Comparison of ENCODE assay signal across 9 mouse cellular contexts in the genomic region with DNA sequence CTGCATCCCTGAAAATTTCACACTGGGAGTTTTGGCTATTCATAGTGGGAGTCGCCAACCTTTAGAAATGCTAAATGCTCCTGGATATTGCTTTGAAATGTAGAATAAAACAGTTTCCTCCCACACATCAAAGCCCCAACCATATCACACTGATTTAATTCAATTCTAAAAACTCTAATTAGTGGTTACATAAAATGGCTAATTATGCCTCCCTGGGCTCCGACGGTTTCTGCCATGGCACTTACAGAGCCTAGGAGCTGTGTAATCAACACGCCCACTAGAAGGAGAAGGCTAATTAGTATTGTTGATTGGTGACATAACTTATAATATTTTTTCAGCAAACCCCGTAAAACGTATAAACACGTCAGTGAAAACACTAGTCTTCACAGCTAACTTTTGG. TPM values are rescaled to one million over a fixed set of nuclear protein-coding genes. Genes with fewer than 3 reads are reported as not detected.
A peak's percentile ranks its signal among the peaks of the same experiment; 100 is the strongest.
DNase-seq lines count a peak whose midpoint lies in the region; ATAC-seq and TF ChIP-seq lines count a peak whose summit lies in the region.
"Had no signal": no experiment of that assay in that cellular context is flagged by ENCODE, and none has a peak within 500 bp of the region (broad histone marks: within the 10 kb centered on the region; RNA-seq: fewer than 3 reads in every experiment).

No protein-coding gene starts in this region.

- peak overlapping the region; percentile 82 for H3K4me2 ChIP-seq in kidney, embryonic 14.5 days (replicated peaks; ENCODE audit: low read depth, low read length)
- peak overlapping the region; percentile 91 for H3K4me2 ChIP-seq in embryonic facial prominence, embryonic 11.5 days (ENCODE audit: low read depth, low read length)
- peak overlapping the region; percentile 98 for H3K4me2 ChIP-seq in hindbrain, postnatal 0 days (ENCODE audit: low read depth, low read length)
- H3K4me2 ChIP-seq in midbrain, embryonic 16.5 days (ENCODE audit: low read length) = peak overlapping the region; percentile 99

- H3K4me1 ChIP-seq in kidney, embryonic 14.5 days (ENCODE audit: control insufficient read depth, insufficient read depth, low read length) = peaks cover 27% of the 10 kb centered on the region
- peaks cover 5% of the 10 kb centered on the region for H3K4me1 ChIP-seq in embryonic facial prominence, embryonic 11.5 days (ENCODE audit: control insufficient read depth, insufficient read depth, low read length)
- peaks cover 4% of the 10 kb centered on the region; the same call in 1 of the 2 replicates for H3K4me1 ChIP-seq in hindbrain, postnatal 0 days (ENCODE audit: insufficient read depth, low read length)
- peaks cover 25% of the 10 kb centered on the region for H3K4me1 ChIP-seq in midbrain, embryonic 16.5 days (ENCODE audit: control insufficient read depth, insufficient read depth, low read length)

- no peaks in the 10 kb centered on the region for H3K36me3 ChIP-seq in kidney, embryonic 14.5 days (ENCODE audit: control insufficient read depth, insufficient read depth, low read length)
- H3K36me3 ChIP-seq in embryonic facial prominence, embryonic 11.5 days (replicated peaks; ENCODE audit: control insufficient read depth, insufficient read depth, low read depth, low read length) = no peaks in the 10 kb centered on the region
- no peaks in the 10 kb centered on the region for H3K36me3 ChIP-seq in hindbrain, postnatal 0 days (ENCODE audit: insufficient read depth, low read length)
- H3K36me3 ChIP-seq in midbrain, embryonic 16.5 days (ENCODE audit: control insufficient read depth, insufficient read depth, low read length) = no peaks in the 10 kb centered on the region
- H3K36me3 ChIP-seq: G1E had no signal

- 8% methylated on average over 7 of the region's 7 CpGs for WGBS in kidney, embryonic 14.5 days
- WGBS in embryonic facial prominence, embryonic 11.5 days = 8% methylated on average over 7 of the region's 7 CpGs
- WGBS in hindbrain, postnatal 0 days = 6% methylated on average over 7 of the region's 7 CpGs
- WGBS in midbrain, embryonic 16.5 days = 3% methylated on average over 7 of the region's 7 CpGs

- ATAC-seq in kidney, embryonic 14.5 days (ENCODE audit: low FRiP score, low TSS enrichment) = no peak
- ATAC-seq in embryonic facial prominence, embryonic 11.5 days (replicated peaks; ENCODE audit: insufficient number of reproducible peaks, low FRiP score, low TSS enrichment, low read depth) = no peak
- ATAC-seq in hindbrain, postnatal 0 days = no peak
- ATAC-seq in midbrain, embryonic 16.5 days = no peak

- H3K9me3 ChIP-seq in kidney, embryonic 14.5 days (ENCODE audit: control insufficient read depth, low read length) = no peaks in the 10 kb centered on the region
- no peaks in the 10 kb centered on the region for H3K9me3 ChIP-seq in embryonic facial prominence, embryonic 11.5 days (replicated peaks; ENCODE audit: control insufficient read depth, low read length)
- no peaks in the 10 kb centered on the region for H3K9me3 ChIP-seq in hindbrain, postnatal 0 days (ENCODE audit: low read length)
- no peaks in the 10 kb centered on the region for H3K9me3 ChIP-seq in midbrain, embryonic 16.5 days (replicated peaks; ENCODE audit: control insufficient read depth, low read length, poor library complexity, severe bottlenecking)

- peak overlapping the region; percentile 76 for H3K4me3 ChIP-seq in kidney, embryonic 14.5 days (ENCODE audit: low read length)
- H3K4me3 ChIP-seq in embryonic facial prominence, embryonic 11.5 days (ENCODE audit: low read depth, low read length) = peak overlapping the region; percentile 75
- H3K4me3 ChIP-seq in hindbrain, postnatal 0 days (ENCODE audit: low read length) = peak overlapping the region; percentile 61
- peak overlapping the region; percentile 70 for H3K4me3 ChIP-seq in midbrain, embryonic 16.5 days (ENCODE audit: low read depth, low read length)

- H3K27me3 ChIP-seq in kidney, embryonic 14.5 days (ENCODE audit: control insufficient read depth, insufficient read depth, low read length) = 0 out of 2 replicates have a peak, but pooled peaks cover 6% of the 10 kb centered on the region
- H3K27me3 ChIP-seq in embryonic facial prominence, embryonic 11.5 days (ENCODE audit: control insufficient read depth, insufficient read depth, low read length) = no peaks in the 10 kb centered on the region; the same call in 1 of the 2 replicates
- no peaks in the 10 kb centered on the region for H3K27me3 ChIP-seq in hindbrain, postnatal 0 days (ENCODE audit: insufficient read depth, low read length)
- peaks cover 2% of the 10 kb centered on the region for H3K27me3 ChIP-seq in midbrain, embryonic 16.5 days (ENCODE audit: control insufficient read depth, insufficient read depth, low read depth, low read length)

- no peak for TF ChIP-seq CTCF in hindbrain, postnatal 0 days (IDR thresholded peaks at IDR 0.05; ENCODE audit: low read depth)

- H3K9ac ChIP-seq in kidney, embryonic 14.5 days (ENCODE audit: low read depth, low read length) = peak overlapping the region; percentile 85
- no peak overlapping the region for H3K9ac ChIP-seq in embryonic facial prominence, embryonic 11.5 days (replicated peaks; ENCODE audit: low read length)
- no peak overlapping the region for H3K9ac ChIP-seq in hindbrain, postnatal 0 days (replicated peaks; ENCODE audit: low read length)
- H3K9ac ChIP-seq in midbrain, embryonic 16.5 days (ENCODE audit: low read depth, low read length) = peak overlapping the region; percentile 79

- no peak for DNase-seq in kidney, adult 18-20 months
- DNase-seq in embryonic facial prominence, embryonic 11.5 days (ENCODE audit: low spot score) = no peak
- DNase-seq in hindbrain, postnatal 0 days (ENCODE audit: low spot score) = no peak
- DNase-seq in spleen, adult 18-20 months = no peak
- DNase-seq in spleen, postnatal 14 days (ENCODE audit: low spot score in 2 of 2) = no peak
- DNase-seq in lung, postnatal 25 days (ENCODE audit: low spot score) = no peak

- no peak overlapping the region for H3K27ac ChIP-seq in kidney, embryonic 14.5 days (ENCODE audit: low read depth, low read length)
- no peak overlapping the region for H3K27ac ChIP-seq in embryonic facial prominence, embryonic 11.5 days (replicated peaks; ENCODE audit: low read depth, low read length)
- H3K27ac ChIP-seq in hindbrain, postnatal 0 days = no peak overlapping the region
- H3K27ac ChIP-seq in midbrain, embryonic 16.5 days (ENCODE audit: low read length) = no peak overlapping the region

RNA-seq across cellular contexts. Expression of a gene that starts 1.4 kb away (rescaled TPM):
- 9.4 and 22.4 TPM in 2 replicates for polyA plus RNA-seq in kidney, embryonic 14.5 days (2014; fragmentation: Nextera tagmentation; extraction: Ambion mirVana)
- 11.9 and 12.8 TPM in 2 replicates for polyA plus RNA-seq in embryonic facial prominence, embryonic 11.5 days (2014; fragmentation: Nextera tagmentation; extraction: Ambion mirVana)
- 9.4 and 13.5 TPM in 2 replicates for total RNA-seq in hindbrain, postnatal 0 days (2014; rRNA removed)
- polyA plus RNA-seq in hindbrain, postnatal 0 days (2015; fragmentation: Nextera tagmentation; extraction: Ambion mirVana) = 7.5 and 8.0 TPM in 2 replicates
- 8.9 and 10.3 TPM in 2 replicates for polyA plus RNA-seq in midbrain, embryonic 16.5 days (2015; fragmentation: Nextera tagmentation; extraction: Ambion mirVana)

Comparison
In these comparisons a context has a peak if more than half of its experiments do, and no peak if none do; other contexts are left out.
1. H3K9ac ChIP-seq: peak in kidney, embryonic 14.5 days (single experiment) and midbrain, embryonic 16.5 days (single experiment); none in embryonic facial prominence, embryonic 11.5 days (single experiment) and hindbrain, postnatal 0 days (single experiment).
2. Peak in every context shown above with its lines, with median percentiles within 50 percentile points of each other: H3K4me2 ChIP-seq and H3K4me3 ChIP-seq.